Mouse (Mus musculus) liver, adult 2 months (tissue): Measurements from ENCODE around the gene Nepn.

Experiments
- CTCF ChIP-seq: fragments of 200-500 bp; IDR thresholded peaks from 2 replicates; pipeline ENCODE4 v1.5.1; 2011; ENCODE audit warnings: low read depth, low read length, control low read depth
- POLR2A ChIP-seq: fragments of 200-500 bp; IDR thresholded peaks from 2 replicates; pipeline ENCODE4 v1.6.1; 2011; ENCODE audit warnings: low read length, control low read depth; ENCODE audit not compliant: insufficient read depth; ENCODE audit errors: extremely low read depth

- peak; percentile 51; the same call in 1 of the 2 replicates for TF ChIP-seq POLR2A
- peak; percentile 93 for TF ChIP-seq CTCF
Measured at GRCm38 (mm10) chr10:52417299-52417997, 28.7 kb downstream of the Nepn start, which contains the start of gene Nus1.
